Mouse (Mus musculus) forebrain, embryonic 10.5 days (tissue): ENCODE measurements around the gene Vps50. TPM values are rescaled to one million over a fixed set of nuclear protein-coding genes. Genes with fewer than 3 reads are reported as not detected.
"Not testable (repeated sequence)": the region's sequence is repeated elsewhere in the genome, so short reads cannot be mapped to it uniquely, and the experiment has no call there.

Experiments used
- DNase-seq: peaks from one replicate; pipeline ENCODE4 v3.0.0-alpha.2; 2017; ENCODE audit warnings: low spot score; ENCODE audit errors: extremely low spot score
- H3K27ac ChIP-seq: fragments of 300-500 bp; sonication (generic); 2 replicates; pipeline ENCODE4 v1.5.1; 2016; ENCODE audit warnings: mild to moderate bottlenecking
- H3K27me3 ChIP-seq: fragments of 300-500 bp; sonication (generic); 2 replicates; pipeline ENCODE4 v1.6.1; 2016; ENCODE audit warnings: mild to moderate bottlenecking; ENCODE audit not compliant: poor library complexity, severe bottlenecking
- H3K36me3 ChIP-seq: fragments of 300-500 bp; sonication (generic); replicated peaks from 2 replicates; pipeline ENCODE4 v1.6.1; 2016; ENCODE audit warnings: mild to moderate bottlenecking, moderate library complexity
- H3K4me1 ChIP-seq: fragments of 300-500 bp; sonication (generic); 2 replicates; pipeline ENCODE4 v1.6.1; 2016
- H3K4me3 ChIP-seq: fragments of 300-500 bp; sonication (generic); 2 replicates; pipeline ENCODE4 v1.5.1; 2016; ENCODE audit warnings: mild to moderate bottlenecking, moderate library complexity
- H3K9me3 ChIP-seq: fragments of 300-500 bp; sonication (generic); 2 replicates; pipeline ENCODE4 v1.6.1; 2016; ENCODE audit warnings: mild to moderate bottlenecking, moderate library complexity
- WGBS: fragments of 180-500 bp; shearing (Covaris S2); methylation state at CpG from one replicate; pipeline ENCODE4 v1.1.7; 2016; 5-methylcytosine and 5-hydroxymethylcytosine counted together
- polyA plus RNA-seq: library from polyadenylated mRNA; unstranded; fragments of >200 nt; fragmentation: Nextera tagmentation; extraction: Ambion mirVana; gene quantifications from 2 replicates; pipeline ENCODE4 v1.2.1, GENCODE M21; 2016

Gene Vps50
- polyA plus RNA-seq, 1 experiment from 2014 or later, result 37.2 TPM

- WGBS, result 91% methylated on average over 4 of the region's 4 CpGs
Measured at GRCm38 (mm10) chr6:3543862-3544261, 45.7 kb downstream of the Vps50 start.

DNA sequence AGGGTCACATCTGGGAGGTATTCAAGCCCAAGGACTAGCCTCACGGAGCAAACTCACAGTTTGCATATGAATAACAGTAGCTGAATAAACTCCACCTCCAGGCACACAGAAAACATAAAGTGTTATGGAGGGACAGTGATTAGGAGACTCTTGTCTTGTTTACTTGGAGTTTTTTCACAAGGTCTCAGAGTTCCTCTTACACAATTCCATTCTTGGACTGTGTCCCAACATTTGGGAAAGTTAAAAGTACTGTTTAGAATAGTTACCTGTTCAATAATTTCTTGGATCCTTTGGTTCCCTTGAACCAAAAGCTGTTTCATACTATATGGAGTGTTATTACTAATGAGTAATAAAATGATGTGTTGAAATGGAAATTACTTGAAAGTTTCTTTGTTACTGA, 46.8 kb downstream of the Vps50 start:
- H3K4me3 ChIP-seq, result no peak overlapping the region
- peaks cover 16% of the 10 kb centered on the region for H3K36me3 ChIP-seq
- no peaks in the 10 kb centered on the region for H3K9me3 ChIP-seq
- H3K4me1 ChIP-seq, result no peaks in the 10 kb centered on the region; the same call in 1 of the 2 replicates
- H3K27ac ChIP-seq, result no peak overlapping the region
- no peak for DNase-seq
- no peaks in the 10 kb centered on the region for H3K27me3 ChIP-seq
- 50% methylated on average over 1 of the region's 1 CpGs for WGBS

More at GRCm38 (mm10) chr6:3543862-3544261, 45.7 kb downstream of the Vps50 start:
- Histone ChIP-seq H3K4me1 (no peaks in the 10 kb centered on the region; the same call in 1 of the 2 replicates), H3K27me3 (no peaks in the 10 kb centered on the region), H3K36me3 (peaks cover 16% of the 10 kb centered on the region), H3K27ac (no peak overlapping the region), H3K4me3 (no peak overlapping the region), H3K9me3 (no peaks in the 10 kb centered on the region)
- DNase-seq, result no peak

GRCm38 (mm10) chr6:3548959-3549358, 50.8 kb downstream of the Vps50 start:
- H3K36me3 ChIP-seq, result peaks cover 22% of the 10 kb centered on the region
- H3K27me3 ChIP-seq, result no peaks in the 10 kb centered on the region
- H3K9me3 ChIP-seq, result no peaks in the 10 kb centered on the region
- no peak for DNase-seq
- H3K27ac ChIP-seq, result no peak overlapping the region
- 71% methylated on average over 3 of the region's 3 CpGs for WGBS
- H3K4me1 ChIP-seq, result no peaks in the 10 kb centered on the region; the same call in 1 of the 2 replicates
- H3K4me3 ChIP-seq, result no peak overlapping the region

DNA sequence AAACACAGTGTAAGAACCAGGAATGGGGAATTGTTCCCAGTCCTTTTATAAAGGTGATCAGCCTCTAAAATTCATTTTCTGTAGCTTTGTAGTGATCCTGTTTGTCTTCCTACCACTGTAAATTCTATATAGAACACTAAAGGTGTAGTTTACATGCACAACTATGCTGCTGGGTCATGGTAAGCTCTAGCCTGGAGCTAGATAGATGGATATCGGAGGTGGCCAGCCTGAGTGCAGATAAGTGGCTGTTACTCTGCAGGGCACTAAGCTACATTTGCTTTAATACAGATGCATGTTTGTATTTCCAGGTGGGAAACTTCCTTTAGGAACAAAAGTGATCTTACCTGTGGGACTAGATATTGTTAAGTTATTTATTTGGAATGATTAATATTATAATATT, 51.8 kb downstream of the Vps50 start:
- H3K27ac ChIP-seq, result no peak overlapping the region
- H3K4me3 ChIP-seq, result no peak overlapping the region
- H3K27me3 ChIP-seq, result no peaks in the 10 kb centered on the region
- H3K4me1 ChIP-seq, result no peaks in the 10 kb centered on the region
- no peak for DNase-seq
- no peaks in the 10 kb centered on the region for H3K9me3 ChIP-seq
- WGBS, result 96% methylated on average over 1 of the region's 1 CpGs
- peaks cover 22% of the 10 kb centered on the region for H3K36me3 ChIP-seq

GRCm38 (mm10) chr6:3552681-3553080, 54.5 kb downstream of the Vps50 start:
- not testable (repeated sequence) for H3K27ac ChIP-seq, H3K4me3 ChIP-seq, H3K9me3 ChIP-seq, H3K27me3 ChIP-seq, H3K4me1 ChIP-seq, DNase-seq
- peaks cover 29% of the 10 kb centered on the region for H3K36me3 ChIP-seq
- 89% methylated on average over 9 of the region's 9 CpGs for WGBS

DNA sequence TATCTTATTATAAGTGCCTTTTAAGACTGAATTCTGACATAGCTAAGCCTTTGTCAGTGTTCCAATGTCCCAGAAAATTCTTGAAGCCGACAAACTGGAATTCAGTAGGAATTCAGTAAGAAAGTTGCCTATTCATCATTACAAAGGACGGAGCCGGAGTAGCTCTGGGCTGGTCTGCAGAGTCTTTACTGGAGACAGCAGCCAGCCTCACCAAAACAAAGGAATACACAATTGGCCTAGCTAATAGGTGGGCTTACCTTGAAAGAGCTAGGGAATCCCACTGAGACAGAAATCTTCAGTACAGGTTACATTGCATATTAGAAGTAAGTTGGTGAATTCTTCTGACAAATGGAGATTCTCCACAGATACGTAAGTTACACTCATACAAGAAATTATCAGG, 59.0 kb downstream of the Vps50 start:
- Histone ChIP-seq H3K9me3 (no peaks in the 10 kb centered on the region; the same call in 1 of the 2 replicates), H3K27ac (no peak overlapping the region), H3K27me3 (no peaks in the 10 kb centered on the region), H3K4me1 (peaks cover 2% of the 10 kb centered on the region), H3K4me3 (no peak overlapping the region), H3K36me3 (peaks cover 30% of the 10 kb centered on the region)
- no peak for DNase-seq
- WGBS, result 82% methylated on average over 4 of the region's 4 CpGs

- no peak overlapping the region for H3K4me3 ChIP-seq
- no peaks in the 10 kb centered on the region for H3K27me3 ChIP-seq
- H3K36me3 ChIP-seq, result peaks cover 24% of the 10 kb centered on the region
- H3K4me1 ChIP-seq, result peaks cover 5% of the 10 kb centered on the region
- no peak for DNase-seq
- H3K27ac ChIP-seq, result no peak overlapping the region
- 70% methylated on average over 5 of the region's 5 CpGs for WGBS
- H3K9me3 ChIP-seq, result no peaks in the 10 kb centered on the region; the same call in 1 of the 2 replicates
Measured at GRCm38 (mm10) chr6:3560009-3560408, 61.8 kb downstream of the Vps50 start.

DNA sequence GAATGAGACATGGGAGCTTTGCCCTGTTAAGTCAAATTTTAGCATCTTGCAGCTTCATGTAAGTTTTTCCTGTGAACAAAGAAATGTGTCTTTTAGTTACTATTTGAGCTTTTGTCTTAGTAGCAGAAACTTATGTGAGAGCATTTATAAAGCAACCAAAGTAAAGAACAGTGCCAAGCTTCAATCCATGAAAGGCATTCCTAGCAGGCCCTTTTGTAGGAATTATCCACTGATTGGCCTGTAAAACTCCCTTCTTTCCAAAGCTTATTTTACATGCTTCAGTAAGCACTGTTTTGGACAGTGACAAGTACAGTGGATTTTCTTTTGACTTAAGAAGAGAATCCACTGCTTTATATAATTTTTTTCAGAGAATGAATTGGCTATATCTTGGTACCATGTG, 64.1 kb downstream of the Vps50 start:
- Histone ChIP-seq H3K4me1 (peaks cover 5% of the 10 kb centered on the region), H3K9me3 (no peaks in the 10 kb centered on the region; the same call in 1 of the 2 replicates), H3K27me3 (no peaks in the 10 kb centered on the region), H3K4me3 (no peak overlapping the region), H3K27ac (no peak overlapping the region), H3K36me3 (peaks cover 22% of the 10 kb centered on the region)
- no peak for DNase-seq

DNA sequence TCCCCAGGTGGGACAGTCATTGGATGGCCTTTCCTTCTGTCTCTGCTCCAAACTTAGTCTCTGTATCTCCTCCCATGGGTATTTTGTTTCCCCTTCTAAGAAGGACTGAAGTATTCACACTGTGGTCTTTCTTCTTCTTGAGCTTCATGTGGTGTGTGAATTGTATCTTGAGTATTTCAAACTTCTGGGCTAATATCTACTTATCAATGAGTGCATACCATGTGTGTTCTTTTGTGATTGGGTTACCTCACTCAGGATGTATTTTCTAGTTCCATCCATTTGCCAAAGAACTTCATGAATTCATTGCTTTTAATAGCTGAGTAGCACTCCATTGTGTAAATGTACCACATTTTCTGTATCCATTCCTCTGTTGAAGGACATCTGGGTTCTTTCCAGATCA, 65.9 kb downstream of the Vps50 start:
- peaks cover 14% of the 10 kb centered on the region for H3K36me3 ChIP-seq
- not testable (repeated sequence) for H3K9me3 ChIP-seq, H3K4me3 ChIP-seq, H3K27ac ChIP-seq, H3K4me1 ChIP-seq, H3K27me3 ChIP-seq, DNase-seq

- no peak overlapping the region for H3K27ac ChIP-seq
- H3K27me3 ChIP-seq, result no peaks in the 10 kb centered on the region
- H3K36me3 ChIP-seq, result peaks cover 14% of the 10 kb centered on the region
- peaks cover 5% of the 10 kb centered on the region for H3K4me1 ChIP-seq
- no peaks in the 10 kb centered on the region for H3K9me3 ChIP-seq
- no peak overlapping the region for H3K4me3 ChIP-seq
- WGBS, result 97% methylated on average over 4 of the region's 4 CpGs
- DNase-seq, result no peak
Measured at GRCm38 (mm10) chr6:3565005-3565404, 66.8 kb downstream of the Vps50 start.

DNA sequence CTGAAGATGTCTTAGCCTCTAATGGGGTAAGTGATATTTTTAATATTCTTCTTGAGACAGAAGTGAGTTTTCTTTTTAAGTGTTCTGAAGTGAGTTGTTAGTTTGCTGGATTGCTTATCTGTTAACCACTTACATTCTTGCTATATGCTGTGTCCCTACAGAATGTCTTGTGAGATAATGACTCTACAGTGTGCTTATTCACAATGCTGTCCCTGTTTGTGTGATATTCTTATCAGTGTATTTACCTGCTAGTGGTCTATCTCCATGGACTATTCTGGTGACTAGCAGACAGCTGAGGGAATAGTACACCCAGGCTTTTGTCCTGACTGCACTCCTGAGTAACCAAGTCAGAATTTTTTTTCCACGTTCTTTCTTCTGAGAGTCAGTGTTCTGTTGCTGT, 67.5 kb downstream of the Vps50 start:
- H3K4me3 ChIP-seq, result no peak overlapping the region
- peaks cover 14% of the 10 kb centered on the region for H3K36me3 ChIP-seq
- peaks cover 5% of the 10 kb centered on the region for H3K4me1 ChIP-seq
- 94% methylated on average over 1 of the region's 1 CpGs for WGBS
- no peaks in the 10 kb centered on the region for H3K27me3 ChIP-seq
- no peak for DNase-seq
- no peak overlapping the region for H3K27ac ChIP-seq
- no peaks in the 10 kb centered on the region for H3K9me3 ChIP-seq

DNA sequence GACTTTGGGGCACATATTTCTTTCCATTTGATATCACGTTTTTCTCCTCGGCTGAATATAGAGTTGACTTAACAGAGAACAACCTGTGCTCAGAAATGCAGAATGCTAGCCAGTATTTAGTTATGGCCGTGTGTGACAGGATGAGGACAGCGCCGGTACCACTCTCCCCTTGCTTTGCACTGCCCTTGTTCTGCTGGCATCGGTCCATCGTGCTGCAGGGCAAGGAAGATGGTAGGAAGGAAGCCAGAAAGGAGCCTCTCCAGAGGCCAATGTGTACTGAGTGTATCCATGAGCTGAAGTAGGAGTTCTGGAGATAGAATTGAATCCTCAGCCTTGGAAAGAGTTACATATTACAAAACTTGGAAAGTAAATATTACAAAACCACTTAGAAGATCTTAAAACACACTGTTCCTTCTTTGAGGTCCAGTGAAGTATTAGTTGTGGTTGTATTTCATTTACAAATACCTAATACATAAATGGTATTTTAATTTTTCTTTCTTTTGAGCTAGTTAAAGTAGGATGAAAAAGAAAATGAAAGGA, 69.0 kb downstream of the Vps50 start:
- WGBS, result 95% methylated on average over 7 of the region's 7 CpGs
- DNase-seq, result no peak

DNA sequence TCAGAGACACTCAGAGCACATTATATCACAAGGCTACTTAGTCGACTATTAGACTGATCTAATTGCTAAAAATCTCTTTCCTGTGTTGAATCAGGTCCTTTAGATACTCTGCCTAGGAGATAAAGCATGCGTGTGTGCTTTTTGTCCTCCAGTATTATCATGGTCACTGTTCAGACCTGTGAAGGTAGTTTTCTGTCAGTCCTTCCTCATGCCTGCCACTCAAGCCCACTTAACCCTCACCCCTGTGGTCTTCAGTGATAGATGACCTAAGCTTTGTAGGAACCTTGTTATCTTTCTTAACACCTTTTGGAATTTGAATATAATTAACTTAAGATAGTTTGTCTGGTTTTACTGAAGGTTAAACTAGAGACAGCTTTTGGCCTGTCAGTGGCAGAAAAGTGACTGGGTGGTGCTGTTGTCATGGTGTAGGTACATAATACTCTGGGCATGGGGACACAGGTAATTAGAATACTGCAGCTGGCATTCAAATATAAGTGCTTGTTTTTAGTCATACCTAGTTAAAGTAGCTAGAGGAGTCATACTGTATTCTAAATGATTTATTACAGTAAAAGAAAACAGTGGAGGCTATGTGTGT, 74.1 kb downstream of the Vps50 start:
- no peaks in the 10 kb centered on the region for H3K9me3 ChIP-seq
- no peak for DNase-seq
- 85% methylated on average over 2 of the region's 2 CpGs for WGBS

More for the DNA sequence above, 69.0 kb downstream of the Vps50 start:
- Histone ChIP-seq H3K9me3 (no peaks in the 10 kb centered on the region), H3K36me3 (peaks cover 27% of the 10 kb centered on the region), H3K4me3 (no peak overlapping the region), H3K4me1 (peaks cover 4% of the 10 kb centered on the region), H3K27ac (no peak overlapping the region), H3K27me3 (no peaks in the 10 kb centered on the region)

More for the DNA sequence above, 74.1 kb downstream of the Vps50 start:
- H3K27me3 ChIP-seq, result no peaks in the 10 kb centered on the region
- H3K4me3 ChIP-seq, result no peak overlapping the region
- peaks cover 30% of the 10 kb centered on the region for H3K36me3 ChIP-seq
- H3K4me1 ChIP-seq, result no peaks in the 10 kb centered on the region
- no peak overlapping the region for H3K27ac ChIP-seq
